Mouse (Mus musculus) erythroid progenitor cell, adult 5-6 weeks (primary cell): ENCODE measurements around the gene Olfr671. TPM values are rescaled to one million over a fixed set of nuclear protein-coding genes. Genes with fewer than 3 reads are reported as not detected.
A peak's percentile ranks its signal among the peaks of the same experiment; 100 is the strongest.
"Not testable (repeated sequence)": the region's sequence is repeated elsewhere in the genome, so short reads cannot be mapped to it uniquely, and the experiment has no call there.

ENCODE experiments used
- ATAC-seq: replicated peaks from 2 replicates; pipeline ENCODE4 v1.8.0; 2016; ENCODE audit warnings: moderate number of reproducible peaks, mild to moderate bottlenecking, moderate TSS enrichment, inconsistent platforms; ENCODE audit not compliant: poor library complexity, low FRiP score, severe bottlenecking
- total RNA-seq, 2 experiments: library from RNA; stranded (forward) in 1 of 2; stranded (reverse) in 1 of 2; fragments of 150-400 nt in 1 of 2; fragments of 186-747, 209-891 nt in 1 of 2; gene quantifications; 2 replicates each; pipeline versions ENCODE4 v1.2.3 to v1.2.4; 2015 to 2017; ENCODE audit warnings: low replicate concordance in 2 of 2

Gene Olfr671
- not detected in 2 replicates for total RNA-seq (2015; ENCODE audit: low replicate concordance)
- total RNA-seq (2017; ENCODE audit: low replicate concordance), result not detected in 2 replicates

DNA sequence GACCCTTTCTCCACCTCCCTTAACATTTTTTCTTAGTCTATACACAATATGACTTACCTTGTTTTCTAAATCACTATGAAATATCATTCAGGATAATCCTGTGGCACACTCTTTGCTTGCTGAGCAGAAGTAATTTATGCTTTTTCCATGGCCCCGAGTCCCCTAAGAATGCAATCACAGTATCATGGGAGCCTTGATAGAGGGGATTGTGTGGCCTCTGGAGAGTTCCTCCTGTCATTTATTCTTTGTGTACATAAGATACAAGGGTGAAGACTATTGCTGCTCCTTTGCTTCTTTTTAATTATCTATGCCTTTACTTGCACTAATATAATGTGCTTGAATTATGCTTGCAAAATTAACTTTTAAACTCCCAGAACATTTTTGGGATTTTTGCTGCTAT, at the start of gene Olfr671:
Gene Olfr671, minus strand, starts transcription at position 101 of the 400 bp plus-strand sequence.
- ATAC-seq, result no peak

DNA sequence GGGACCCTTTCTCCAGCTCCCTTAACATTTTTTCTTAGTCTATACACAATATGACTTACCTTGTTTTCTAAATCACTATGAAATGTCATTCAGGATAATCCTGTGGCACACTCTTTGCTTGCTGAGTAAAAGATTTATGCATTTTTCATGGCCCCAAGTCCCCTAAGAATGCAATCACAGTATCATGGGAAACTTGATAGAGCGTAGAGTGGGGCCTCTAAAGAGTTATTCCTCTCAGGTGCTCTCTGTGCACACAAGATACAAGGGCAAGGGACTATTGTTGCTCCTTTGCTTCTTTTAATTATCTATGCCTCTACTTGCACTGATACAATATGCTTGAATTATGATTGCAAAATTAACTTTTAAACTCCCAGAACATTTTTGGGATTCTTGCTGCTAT, 49.4 kb upstream of the Olfr671 start, which contains the start of gene Olfr675:
Gene Olfr675, minus strand, starts transcription at position 101 of the 400 bp plus-strand sequence.
- no peak for ATAC-seq

DNA sequence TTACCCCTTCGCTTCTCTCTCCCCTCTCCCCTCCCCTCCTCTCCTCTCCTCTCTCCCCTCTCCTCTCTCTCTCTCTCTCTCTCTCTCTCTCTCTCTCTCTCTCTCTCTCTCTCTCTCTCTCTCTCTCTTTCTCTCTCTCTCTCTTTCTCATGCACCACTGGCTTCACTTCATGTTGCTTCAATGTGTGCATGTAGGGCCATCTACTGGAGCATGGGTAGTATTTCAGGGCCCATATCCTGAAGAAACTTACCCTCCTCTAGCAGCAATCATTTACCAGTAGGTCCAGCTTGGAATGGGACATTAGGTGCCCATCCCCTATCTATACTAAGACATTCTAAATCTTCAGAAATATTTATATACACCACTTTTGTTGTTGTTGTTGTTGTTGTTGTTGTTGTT, 43.6 kb upstream of the Olfr671 start:
- ATAC-seq, result no peak

DNA sequence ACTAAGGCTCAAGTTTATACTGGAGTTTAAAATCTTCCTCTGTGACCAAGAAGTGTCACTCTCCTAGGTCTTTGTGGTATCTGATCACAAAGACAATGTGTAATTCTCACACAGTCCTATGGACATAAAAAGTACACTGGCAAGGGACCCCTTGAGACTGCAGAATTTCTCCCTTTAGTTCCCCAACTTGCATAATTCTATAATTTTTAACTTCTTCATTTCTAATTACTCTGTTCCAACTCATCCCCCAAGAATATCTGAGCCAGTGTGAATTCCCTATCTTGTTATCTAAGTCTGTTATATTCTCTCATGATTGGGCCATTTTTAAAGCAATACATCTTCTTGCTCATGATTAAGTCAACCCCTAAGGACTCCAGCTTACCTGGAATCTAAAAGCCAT, 23.0 kb upstream of the Olfr671 start, which contains the start of gene Olfr672:
Gene Olfr672, minus strand, starts transcription at position 101 of the 400 bp plus-strand sequence.
- ATAC-seq, result no peak

DNA sequence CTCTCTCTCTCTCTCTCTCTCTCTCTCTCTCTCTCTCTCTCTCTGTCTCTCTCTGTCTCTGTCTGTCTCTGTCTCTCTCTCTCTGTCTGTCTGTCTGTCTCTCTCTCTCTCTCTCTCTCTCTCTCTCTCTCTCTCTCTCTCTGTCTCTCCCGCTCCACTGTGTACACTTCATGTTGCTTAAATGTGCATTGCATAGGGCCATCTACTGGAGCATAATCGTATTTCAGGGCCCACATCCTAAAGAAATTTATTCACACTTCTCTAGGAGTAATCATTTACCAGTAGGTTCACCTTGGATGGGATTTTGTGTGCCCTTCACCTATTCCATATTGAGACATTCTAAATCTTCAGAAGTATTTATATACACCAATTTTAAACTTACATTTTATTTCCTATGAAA, 6.4 kb downstream of the Olfr671 start:
- ATAC-seq, result not testable (repeated sequence)

DNA sequence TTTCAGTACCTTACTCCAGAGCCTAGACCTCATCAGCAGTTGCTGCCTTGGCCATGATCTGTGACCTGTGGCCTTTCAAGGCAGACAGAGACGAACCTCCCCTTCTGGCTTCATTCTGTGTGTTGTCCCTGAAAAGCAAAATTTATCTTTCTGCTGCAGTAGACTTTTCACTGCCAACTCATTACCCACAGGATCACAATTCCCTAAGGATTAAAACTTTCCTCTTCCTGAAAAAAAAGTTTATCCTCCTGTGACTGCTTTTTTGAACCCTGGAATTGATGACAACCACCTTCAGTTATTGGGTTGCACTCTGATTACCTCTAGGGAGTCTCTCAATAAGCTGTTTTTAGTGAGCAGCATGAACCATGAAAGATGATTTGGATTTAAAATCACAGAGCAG, 16.4 kb downstream of the Olfr671 start, which contains the start of gene Olfr670:
Gene Olfr670, minus strand, starts transcription at position 101 of the 400 bp plus-strand sequence.
- no peak for ATAC-seq

DNA sequence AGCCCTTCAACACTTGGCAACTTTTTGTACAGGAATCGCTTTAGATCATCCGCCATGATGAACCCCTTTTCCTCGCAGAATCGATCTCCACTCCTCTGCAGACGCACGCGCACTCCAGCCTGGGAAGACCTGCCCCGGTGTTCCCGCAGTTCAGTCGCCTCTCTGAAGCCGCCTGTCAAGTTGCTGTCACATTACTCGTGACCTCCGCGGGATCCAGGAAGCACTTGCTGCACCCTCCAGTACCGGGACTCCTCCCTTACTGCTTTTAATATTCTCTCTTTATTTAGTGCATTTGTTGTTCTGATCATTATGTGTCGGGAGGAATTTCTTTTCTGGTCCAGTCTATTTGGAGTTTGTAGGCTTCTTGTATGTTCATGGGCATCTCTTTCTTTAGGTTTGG, 28.7 kb downstream of the Olfr671 start:
- ATAC-seq, result peak; percentile 73

DNA sequence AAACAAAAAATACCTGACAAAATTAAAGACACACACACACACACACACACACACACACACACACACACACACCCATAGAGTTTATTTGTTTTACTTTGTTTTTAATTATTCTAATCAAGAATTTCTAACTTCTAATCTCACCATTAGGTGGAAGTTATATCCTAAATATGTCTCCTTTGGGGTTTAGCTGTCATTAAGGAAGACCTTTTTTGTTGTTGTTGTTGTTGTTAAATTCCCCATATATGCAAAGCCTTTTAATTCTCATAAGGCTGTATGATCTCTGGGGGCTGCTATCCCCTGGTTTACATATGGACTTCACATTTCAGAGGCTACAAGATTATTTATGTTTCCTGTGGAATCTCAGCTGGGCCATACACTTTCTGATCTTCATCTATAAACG, 45.0 kb downstream of the Olfr671 start, which contains the start of gene Olfr669:
Gene Olfr669, plus strand, starts transcription at position 301 of the 400 bp plus-strand sequence.
- no peak for ATAC-seq

DNA sequence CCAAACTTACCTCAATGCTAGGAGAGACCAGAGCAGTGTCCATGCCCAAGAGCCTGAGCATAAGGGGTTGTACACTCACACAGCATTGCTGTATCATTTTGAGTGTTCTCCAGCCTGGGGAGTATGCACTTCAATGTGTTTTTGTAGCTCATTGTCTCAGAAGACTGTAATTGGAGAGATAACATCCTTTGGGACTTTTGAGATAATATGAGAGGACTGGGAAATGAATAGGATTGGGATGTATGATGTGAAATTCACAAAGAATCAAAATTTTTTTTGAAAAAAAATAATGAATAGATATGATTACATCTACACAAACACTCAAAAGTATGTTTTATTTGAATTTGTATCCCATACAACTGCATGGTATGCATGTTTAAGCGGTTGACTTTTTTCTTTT, 51.0 kb downstream of the Olfr671 start, which contains the start of gene Olfr668:
Gene Olfr668, minus strand, starts transcription at position 101 of the 400 bp plus-strand sequence.
- no peak for ATAC-seq

Other genes starting within 250 kb of the Olfr671 start
- gene Usp17le, start 201.7 kb downstream of the Olfr671 start, total RNA-seq (2015; ENCODE audit: low replicate concordance), result not detected in 2 replicates
- gene Usp17le, start 201.7 kb downstream of the Olfr671 start, total RNA-seq (2017; ENCODE audit: low replicate concordance), result not detected in 2 replicates
- not detected in 2 replicates for gene Usp17lb, start 136.5 kb downstream of the Olfr671 start, total RNA-seq (2015; ENCODE audit: low replicate concordance)
- not detected in 2 replicates for gene Usp17lb, start 136.5 kb downstream of the Olfr671 start, total RNA-seq (2017; ENCODE audit: low replicate concordance)
- not detected in 2 replicates for gene Usp17la, start 122.1 kb downstream of the Olfr671 start, total RNA-seq (2015; ENCODE audit: low replicate concordance)
- not detected in 2 replicates for gene Usp17la, start 122.1 kb downstream of the Olfr671 start, total RNA-seq (2017; ENCODE audit: low replicate concordance)
- gene Olfr665, start 101.1 kb downstream of the Olfr671 start, total RNA-seq (2015; ENCODE audit: low replicate concordance), result 2.1 TPM in 1 of 2 replicates, not detected in the other
- not detected in 2 replicates for gene Olfr665, start 101.1 kb downstream of the Olfr671 start, total RNA-seq (2017; ENCODE audit: low replicate concordance)
- gene Olfr666, start 83.2 kb downstream of the Olfr671 start, total RNA-seq (2015; ENCODE audit: low replicate concordance), result not detected in 2 replicates
- not detected in 2 replicates for gene Olfr666, start 83.2 kb downstream of the Olfr671 start, total RNA-seq (2017; ENCODE audit: low replicate concordance)
- gene Olfr667, start 57.6 kb downstream of the Olfr671 start, total RNA-seq (2015; ENCODE audit: low replicate concordance), result not detected in 2 replicates
- gene Olfr667, start 57.6 kb downstream of the Olfr671 start, total RNA-seq (2017; ENCODE audit: low replicate concordance), result not detected in 2 replicates
- not detected in 2 replicates for gene Olfr668, start 51.1 kb downstream of the Olfr671 start, total RNA-seq (2015; ENCODE audit: low replicate concordance)
- gene Olfr668, start 51.1 kb downstream of the Olfr671 start, total RNA-seq (2017; ENCODE audit: low replicate concordance), result not detected in 2 replicates
- gene Olfr669, start 44.9 kb downstream of the Olfr671 start, total RNA-seq (2015; ENCODE audit: low replicate concordance), result not detected in 2 replicates
- not detected in 2 replicates for gene Olfr669, start 44.9 kb downstream of the Olfr671 start, total RNA-seq (2017; ENCODE audit: low replicate concordance)
- gene Olfr670, start 16.5 kb downstream of the Olfr671 start, total RNA-seq (2015; ENCODE audit: low replicate concordance), result not detected in 2 replicates
- gene Olfr670, start 16.5 kb downstream of the Olfr671 start, total RNA-seq (2017; ENCODE audit: low replicate concordance), result not detected in 2 replicates
- not detected in 2 replicates for gene Olfr672, start 22.9 kb upstream of the Olfr671 start, total RNA-seq (2015; ENCODE audit: low replicate concordance)
- not detected in 2 replicates for gene Olfr672, start 22.9 kb upstream of the Olfr671 start, total RNA-seq (2017; ENCODE audit: low replicate concordance)
- not detected in 2 replicates for gene Olfr675, start 49.3 kb upstream of the Olfr671 start, total RNA-seq (2015; ENCODE audit: low replicate concordance)
- gene Olfr675, start 49.3 kb upstream of the Olfr671 start, total RNA-seq (2017; ENCODE audit: low replicate concordance), result not detected in 2 replicates
- not detected in 2 replicates for gene Olfr676, start 53.6 kb upstream of the Olfr671 start, total RNA-seq (2015; ENCODE audit: low replicate concordance)
- not detected in 2 replicates for gene Olfr676, start 53.6 kb upstream of the Olfr671 start, total RNA-seq (2017; ENCODE audit: low replicate concordance)
- not detected in 2 replicates for gene Olfr677, start 72.2 kb upstream of the Olfr671 start, total RNA-seq (2015; ENCODE audit: low replicate concordance)
- gene Olfr677, start 72.2 kb upstream of the Olfr671 start, total RNA-seq (2017; ENCODE audit: low replicate concordance), result not detected in 2 replicates
- not detected in 2 replicates for gene Olfr678, start 85.3 kb upstream of the Olfr671 start, total RNA-seq (2015; ENCODE audit: low replicate concordance)
- gene Olfr678, start 85.3 kb upstream of the Olfr671 start, total RNA-seq (2017; ENCODE audit: low replicate concordance), result not detected in 2 replicates
- not detected in 2 replicates for gene Olfr679, start 102.1 kb upstream of the Olfr671 start, total RNA-seq (2015; ENCODE audit: low replicate concordance)
- not detected in 2 replicates for gene Olfr679, start 102.1 kb upstream of the Olfr671 start, total RNA-seq (2017; ENCODE audit: low replicate concordance)
- not detected in 2 replicates for gene Olfr680-ps1, start 113.7 kb upstream of the Olfr671 start, total RNA-seq (2015; ENCODE audit: low replicate concordance)
- not detected in 2 replicates for gene Olfr680-ps1, start 113.7 kb upstream of the Olfr671 start, total RNA-seq (2017; ENCODE audit: low replicate concordance)
- gene Olfr681, start 137.7 kb upstream of the Olfr671 start, total RNA-seq (2015; ENCODE audit: low replicate concordance), result not detected in 2 replicates
- not detected in 2 replicates for gene Olfr681, start 137.7 kb upstream of the Olfr671 start, total RNA-seq (2017; ENCODE audit: low replicate concordance)
- not detected in 2 replicates for gene Olfr683, start 167.9 kb upstream of the Olfr671 start, total RNA-seq (2015; ENCODE audit: low replicate concordance)
- gene Olfr683, start 167.9 kb upstream of the Olfr671 start, total RNA-seq (2017; ENCODE audit: low replicate concordance), result not detected in 2 replicates
- gene Olfr684, start 184.5 kb upstream of the Olfr671 start, total RNA-seq (2015; ENCODE audit: low replicate concordance), result not detected in 2 replicates
- gene Olfr684, start 184.5 kb upstream of the Olfr671 start, total RNA-seq (2017; ENCODE audit: low replicate concordance), result not detected in 2 replicates
- gene Olfr685, start 206.9 kb upstream of the Olfr671 start, total RNA-seq (2015; ENCODE audit: low replicate concordance), result not detected in 2 replicates
- not detected in 2 replicates for gene Olfr685, start 206.9 kb upstream of the Olfr671 start, total RNA-seq (2017; ENCODE audit: low replicate concordance)
- not detected in 2 replicates for gene Olfr686, start 228.4 kb upstream of the Olfr671 start, total RNA-seq (2015; ENCODE audit: low replicate concordance)
- not detected in 2 replicates for gene Olfr686, start 228.4 kb upstream of the Olfr671 start, total RNA-seq (2017; ENCODE audit: low replicate concordance)